Mouse (Mus musculus) mesoderm, embryonic 11.5 days (tissue): ENCODE data around the gene Fyco1.

ENCODE experiments used
- DNase-seq: peaks from one replicate; pipeline ENCODE4 v3.0.0-alpha.2; 2012; ENCODE audit warnings: low read depth, low spot score

The Fyco1 gene

GRCm38 (mm10) chr9:123740799-123741198, 110.9 kb downstream of the Fyco1 start:
- DNase-seq: no peak
